Mouse (Mus musculus) lung, postnatal 0 days (tissue): ENCODE results near the gene Prkca.

Source experiments
- CTCF ChIP-seq: IDR thresholded peaks from 2 replicates; pipeline ENCODE4 v1.5.1; 2016; ENCODE audit warnings: antibody characterized with exemption, mild to moderate bottlenecking
- EP300 ChIP-seq: IDR thresholded peaks from 2 replicates; pipeline ENCODE4 v1.6.1; 2016; ENCODE audit warnings: antibody characterized with exemption, mild to moderate bottlenecking, control low read depth

DNA sequence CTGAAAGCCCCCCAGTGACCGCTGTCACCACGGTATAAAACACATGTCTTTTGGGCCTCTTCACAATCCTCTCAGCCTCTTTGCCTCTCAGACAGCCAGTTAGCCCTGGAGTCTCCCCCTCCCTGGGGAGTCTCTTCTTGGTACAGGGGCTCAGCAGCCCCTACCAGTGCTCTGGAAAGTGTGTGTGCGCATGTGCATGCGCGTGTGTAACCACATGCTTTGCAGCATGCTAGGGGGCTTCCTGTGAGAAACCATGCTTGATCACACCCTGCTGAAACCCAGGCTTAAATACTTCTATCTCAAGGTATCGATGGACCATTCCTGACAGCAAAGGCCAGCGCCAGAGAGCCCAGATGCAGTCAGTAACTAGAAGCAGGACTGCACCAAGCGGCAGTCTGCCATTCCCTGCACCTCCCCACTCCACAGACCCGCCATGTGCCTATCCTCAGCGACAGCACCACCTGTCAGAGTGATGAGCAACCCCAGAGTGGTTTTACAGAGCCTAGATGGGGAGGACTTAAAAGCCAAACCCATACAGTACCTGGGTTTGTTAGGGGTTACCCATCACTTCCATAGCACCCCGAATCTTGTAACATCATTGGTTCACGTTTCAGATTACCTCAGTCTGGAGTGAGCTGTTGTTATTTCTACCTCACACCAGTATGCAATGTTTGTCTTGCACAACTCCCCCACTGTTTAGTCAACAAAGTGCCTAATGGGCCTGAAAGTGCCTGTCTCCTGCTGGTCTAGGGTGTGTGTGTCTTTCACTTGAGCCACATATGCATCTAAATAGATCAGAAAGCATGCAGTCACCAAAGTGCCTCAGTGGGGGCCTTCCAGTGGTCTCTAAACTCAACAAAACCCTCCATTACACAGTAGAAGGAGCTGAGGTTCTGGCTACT lies 75.1 kb downstream of the Prkca start:
- TF ChIP-seq CTCF (no peak), EP300 (no peak)
